Mouse (Mus musculus): Measurements from ENCODE around the gene Thap2. TPM values are rescaled to one million over a fixed set of nuclear protein-coding genes. Genes with fewer than 3 reads are reported as not detected.

Thap2 gene
- polyA plus RNA-seq, 1 experiment from 2014 or later, result 16.2 TPM

GRCm38 (mm10) chr10:115391896-115392295 is 7.7 kb upstream of the Thap2 start:
- no peak for DNase-seq (ENCODE audit: low spot score)
- Histone ChIP-seq H3K9me3 (ENCODE audit: low read length) (no peaks in the 10 kb centered on the region), H3K27ac (ENCODE audit: low read length) (no peak overlapping the region), H3K4me1 (ENCODE audit: insufficient read depth, low read depth, low read length) (no peaks in the 10 kb centered on the region), H3K4me3 (ENCODE audit: low read depth, low read length) (no peak overlapping the region), H3K9ac (replicated peaks; ENCODE audit: low read depth) (no peak overlapping the region), H3K4me2 (replicated peaks; ENCODE audit: low read depth, low read length) (no peak overlapping the region), H3K36me3 (ENCODE audit: insufficient read depth, low read length) (peaks cover 12% of the 10 kb centered on the region; the same call in 1 of the 2 replicates), H3K27me3 (replicated peaks; ENCODE audit: insufficient read depth, low read length) (no peaks in the 10 kb centered on the region)
- no peak for ATAC-seq
- WGBS, result 92% methylated on average over 1 of the region's 1 CpGs
- no peak for TF ChIP-seq EP300 (IDR thresholded peaks at IDR 0.05)
- TF ChIP-seq CTCF (IDR thresholded peaks at IDR 0.05), result no peak

- WGBS, result 79% methylated on average over 4 of the region's 4 CpGs
- Histone ChIP-seq H3K36me3 (ENCODE audit: insufficient read depth, low read length) (peaks cover 12% of the 10 kb centered on the region; the same call in 1 of the 2 replicates), H3K9ac (replicated peaks; ENCODE audit: low read depth) (no peak overlapping the region), H3K9me3 (ENCODE audit: low read length) (no peaks in the 10 kb centered on the region), H3K4me3 (ENCODE audit: low read depth, low read length) (no peak overlapping the region), H3K27me3 (replicated peaks; ENCODE audit: insufficient read depth, low read length) (no peaks in the 10 kb centered on the region), H3K4me2 (replicated peaks; ENCODE audit: low read depth, low read length) (no peak overlapping the region), H3K27ac (ENCODE audit: low read length) (no peak overlapping the region), H3K4me1 (ENCODE audit: insufficient read depth, low read depth, low read length) (no peaks in the 10 kb centered on the region)
- ATAC-seq (no peak), DNase-seq (ENCODE audit: low spot score) (no peak)
- TF ChIP-seq CTCF (IDR thresholded peaks at IDR 0.05) (no peak), EP300 (IDR thresholded peaks at IDR 0.05) (no peak)
These were observed 6.8 kb upstream of the Thap2 start for GRCm38 (mm10) chr10:115391076-115391475.

- TF ChIP-seq CTCF (IDR thresholded peaks at IDR 0.05) (no peak), EP300 (IDR thresholded peaks at IDR 0.05) (no peak)
- ATAC-seq, result no peak
- Histone ChIP-seq H3K9me3 (ENCODE audit: low read length) (no peaks in the 10 kb centered on the region), H3K4me2 (replicated peaks; ENCODE audit: low read depth, low read length) (no peak overlapping the region), H3K36me3 (ENCODE audit: insufficient read depth, low read length) (peaks cover 4% of the 10 kb centered on the region; the same call in 1 of the 2 replicates), H3K4me3 (ENCODE audit: low read depth, low read length) (no peak overlapping the region), H3K4me1 (ENCODE audit: insufficient read depth, low read depth, low read length) (no peaks in the 10 kb centered on the region), H3K27ac (ENCODE audit: low read length) (no peak overlapping the region), H3K9ac (replicated peaks; ENCODE audit: low read depth) (no peak overlapping the region), H3K27me3 (replicated peaks; ENCODE audit: insufficient read depth, low read length) (no peaks in the 10 kb centered on the region)
- no peak for DNase-seq (ENCODE audit: low spot score)
- 73% methylated on average over 3 of the region's 3 CpGs for WGBS
These were observed 3.6 kb upstream of the Thap2 start for GRCm38 (mm10) chr10:115387891-115388290.

GRCm38 (mm10) chr10:115385018-115386002 is 1.1 kb upstream of the Thap2 start:
- no peaks in the 10 kb centered on the region for H3K36me3 ChIP-seq (ENCODE audit: insufficient read depth, low read length)
- 2% methylated on average over 79 of the region's 101 CpGs for WGBS
- TF ChIP-seq EP300 (IDR thresholded peaks at IDR 0.05) (no peak), CTCF (IDR thresholded peaks at IDR 0.05) (no peak)
- H3K9me3 ChIP-seq (ENCODE audit: low read length), result no peaks in the 10 kb centered on the region
- H3K27me3 ChIP-seq (replicated peaks; ENCODE audit: insufficient read depth, low read length), result no peaks in the 10 kb centered on the region
- peak overlapping the region; percentile 99 for H3K27ac ChIP-seq (ENCODE audit: low read length)
- H3K9ac ChIP-seq (replicated peaks; ENCODE audit: low read depth), result peak overlapping the region; percentile 90
- peak overlapping the region; percentile 55 for H3K4me2 ChIP-seq (replicated peaks; ENCODE audit: low read depth, low read length)
- peak overlapping the region; percentile 92 for H3K4me3 ChIP-seq (ENCODE audit: low read depth, low read length)
- DNase-seq (ENCODE audit: low spot score) (peak; percentile 70), ATAC-seq (peak; percentile 37)
- H3K4me1 ChIP-seq (ENCODE audit: insufficient read depth, low read depth, low read length), result no peaks in the 10 kb centered on the region

- Histone ChIP-seq H3K4me3 (ENCODE audit: low read depth, low read length) (peak overlapping the region; percentile 92), H3K4me1 (ENCODE audit: insufficient read depth, low read depth, low read length) (no peaks in the 10 kb centered on the region), H3K4me2 (replicated peaks; ENCODE audit: low read depth, low read length) (peak overlapping the region; percentile 57), H3K36me3 (ENCODE audit: insufficient read depth, low read length) (no peaks in the 10 kb centered on the region), H3K27ac (ENCODE audit: low read length) (peak overlapping the region; percentile 99), H3K9ac (replicated peaks; ENCODE audit: low read depth) (peak overlapping the region; percentile 90), H3K9me3 (ENCODE audit: low read length) (no peaks in the 10 kb centered on the region), H3K27me3 (replicated peaks; ENCODE audit: insufficient read depth, low read length) (no peaks in the 10 kb centered on the region)
- under 1% methylated on average over 15 of the region's 15 CpGs for WGBS
- no peak for ATAC-seq
- DNase-seq (ENCODE audit: low spot score), result peak; percentile 83
- TF ChIP-seq CTCF (IDR thresholded peaks at IDR 0.05) (no peak), EP300 (IDR thresholded peaks at IDR 0.05) (peak; percentile 69)
These were observed 511 bp downstream of the Thap2 start for GRCm38 (mm10) chr10:115383644-115384220.

Measured in lung, postnatal 0 days (tissue).